Mouse (Mus musculus) ovary, postnatal 10 days (tissue): ENCODE data around the gene Gsk3a.

Experiments
- DNase-seq: peaks from one replicate; pipeline ENCODE4 v3.0.0; 2022; ENCODE audit warnings: low spot score

The Gsk3a gene

GRCm38 (mm10) chr7:25187662-25188650 is 49.7 kb downstream of the Gsk3a start:
- DNase-seq: peak; percentile 70

GRCm38 (mm10) chr7:25184091-25184490 is 53.6 kb downstream of the Gsk3a start:
- DNase-seq: no peak

- DNase-seq: no peak
Observed at GRCm38 (mm10) chr7:25181814-25182213, 55.8 kb downstream of the Gsk3a start.

- DNase-seq: no peak
Observed at GRCm38 (mm10) chr7:25181331-25181790, 56.3 kb downstream of the Gsk3a start.

- DNase-seq: no peak
Observed at GRCm38 (mm10) chr7:25180512-25180911, 57.1 kb downstream of the Gsk3a start.

- peak; percentile 44 for DNase-seq
Observed at GRCm38 (mm10) chr7:25179606-25180161, 58.0 kb downstream of the Gsk3a start, which contains the start of gene Pou2f2. Gene Pou2f2, minus strand, starts transcription at chr7:25179726.

- no peak for DNase-seq
Observed at GRCm38 (mm10) chr7:25178787-25179605, 58.7 kb downstream of the Gsk3a start.

- DNase-seq: no peak
Observed at GRCm38 (mm10) chr7:25178317-25178716, 59.3 kb downstream of the Gsk3a start.
